Mouse (Mus musculus) cerebellum, adult 9-11 months (tissue): ENCODE results near the gene Nfix.
A peak's percentile ranks its signal among the peaks of the same experiment; 100 is the strongest.

ENCODE experiments used
- DNase-seq: peaks from one replicate; pipeline ENCODE4 v3.0.0; 2022

Nfix gene

GRCm38 (mm10) chr8:84660819-84661457 lies 139.2 kb downstream of the Nfix start:
- DNase-seq: peak; percentile 47

- no peak for DNase-seq
Measured at GRCm38 (mm10) chr8:84659936-84660818, 140.0 kb downstream of the Nfix start.

- no peak for DNase-seq
Measured at GRCm38 (mm10) chr8:84658951-84659350, 141.2 kb downstream of the Nfix start.

- DNase-seq: no peak
Measured at GRCm38 (mm10) chr8:84657680-84658079, 142.5 kb downstream of the Nfix start.

- DNase-seq: no peak
Measured at GRCm38 (mm10) chr8:84657203-84657602, 142.9 kb downstream of the Nfix start.

- DNase-seq: peak; percentile 66
Measured at GRCm38 (mm10) chr8:84656641-84657126, 143.5 kb downstream of the Nfix start.

GRCm38 (mm10) chr8:84656191-84656525 lies 144.0 kb downstream of the Nfix start:
- no peak for DNase-seq

- no peak for DNase-seq
Measured at GRCm38 (mm10) chr8:84655336-84656190, 144.6 kb downstream of the Nfix start.

- DNase-seq: no peak
Measured at GRCm38 (mm10) chr8:84654597-84654996, 145.5 kb downstream of the Nfix start.

- no peak for DNase-seq
Measured at GRCm38 (mm10) chr8:84653092-84653631, 147.0 kb downstream of the Nfix start.

- no peak for DNase-seq
Measured at GRCm38 (mm10) chr8:84650213-84650612, 149.9 kb downstream of the Nfix start.
